Mouse (Mus musculus): ENCODE measurements around the gene Rnaset2a.
"Not testable (repeated sequence)": the region's sequence is repeated elsewhere in the genome, so short reads cannot be mapped to it uniquely, and the experiment has no call there.

Gene Rnaset2a

GRCm38 (mm10) chr17:8140210-8140609, 7.7 kb downstream of the Rnaset2a start:
- not testable (repeated sequence) for DNase-seq (ENCODE audit: low read depth, low spot score)

- DNase-seq (ENCODE audit: low read depth, low spot score), result not testable (repeated sequence)
These were observed 9.8 kb downstream of the Rnaset2a start for GRCm38 (mm10) chr17:8138116-8138515.

- not testable (repeated sequence) for DNase-seq (ENCODE audit: low read depth, low spot score)
These were observed 17.0 kb downstream of the Rnaset2a start for GRCm38 (mm10) chr17:8130849-8131248.

- not testable (repeated sequence) for DNase-seq (ENCODE audit: low read depth, low spot score)
These were observed 18.3 kb downstream of the Rnaset2a start for GRCm38 (mm10) chr17:8129578-8129977.

- not testable (repeated sequence) for DNase-seq (ENCODE audit: low read depth, low spot score)
These were observed 19.4 kb downstream of the Rnaset2a start for GRCm38 (mm10) chr17:8128326-8128993.

- not testable (repeated sequence) for DNase-seq (ENCODE audit: low read depth, low spot score)
These were observed 23.3 kb downstream of the Rnaset2a start for GRCm38 (mm10) chr17:8124586-8124985.

GRCm38 (mm10) chr17:8122974-8123373, 24.9 kb downstream of the Rnaset2a start:
- DNase-seq (ENCODE audit: low read depth, low spot score), result not testable (repeated sequence)

GRCm38 (mm10) chr17:8116928-8117327, 31.0 kb downstream of the Rnaset2a start:
- not testable (repeated sequence) for DNase-seq (ENCODE audit: low read depth, low spot score)

GRCm38 (mm10) chr17:8116378-8116777, 31.5 kb downstream of the Rnaset2a start:
- not testable (repeated sequence) for DNase-seq (ENCODE audit: low read depth, low spot score)

GRCm38 (mm10) chr17:8112199-8112598, 35.7 kb downstream of the Rnaset2a start:
- not testable (repeated sequence) for DNase-seq (ENCODE audit: low read depth, low spot score)

GRCm38 (mm10) chr17:8101297-8101609, 46.6 kb downstream of the Rnaset2a start:
- DNase-seq (ENCODE audit: low read depth, low spot score), result not testable (repeated sequence)

- DNase-seq (ENCODE audit: low read depth, low spot score), result not testable (repeated sequence)
These were observed 47.2 kb downstream of the Rnaset2a start for GRCm38 (mm10) chr17:8100405-8101296.

GRCm38 (mm10) chr17:8096199-8096598, 51.7 kb downstream of the Rnaset2a start:
- not testable (repeated sequence) for DNase-seq (ENCODE audit: low read depth, low spot score)

GRCm38 (mm10) chr17:8095653-8096052, 52.2 kb downstream of the Rnaset2a start:
- not testable (repeated sequence) for DNase-seq (ENCODE audit: low read depth, low spot score)

- not testable (repeated sequence) for DNase-seq (ENCODE audit: low read depth, low spot score)
These were observed 55.1 kb downstream of the Rnaset2a start for GRCm38 (mm10) chr17:8092537-8093526.

- DNase-seq (ENCODE audit: low read depth, low spot score), result not testable (repeated sequence)
These were observed 56.6 kb downstream of the Rnaset2a start for GRCm38 (mm10) chr17:8091320-8091719.

GRCm38 (mm10) chr17:8069847-8070246, 78.0 kb downstream of the Rnaset2a start:
- DNase-seq (ENCODE audit: low read depth, low spot score), result not testable (repeated sequence)
